Mouse (Mus musculus) bone marrow macrophage, adult 2 months (primary cell): ENCODE results near the gene Ubr4.

Source experiments
- CTCF ChIP-seq: IDR thresholded peaks from 2 replicates; pipeline ENCODE4 v1.5.1; 2012; ENCODE audit warnings: low read depth, mild to moderate bottlenecking, low read length, moderate library complexity
- POLR2A ChIP-seq: IDR thresholded peaks from 2 replicates; pipeline ENCODE4 v1.6.1; 2012; ENCODE audit warnings: mild to moderate bottlenecking, low read depth, low read length, borderline replicate concordance

DNA sequence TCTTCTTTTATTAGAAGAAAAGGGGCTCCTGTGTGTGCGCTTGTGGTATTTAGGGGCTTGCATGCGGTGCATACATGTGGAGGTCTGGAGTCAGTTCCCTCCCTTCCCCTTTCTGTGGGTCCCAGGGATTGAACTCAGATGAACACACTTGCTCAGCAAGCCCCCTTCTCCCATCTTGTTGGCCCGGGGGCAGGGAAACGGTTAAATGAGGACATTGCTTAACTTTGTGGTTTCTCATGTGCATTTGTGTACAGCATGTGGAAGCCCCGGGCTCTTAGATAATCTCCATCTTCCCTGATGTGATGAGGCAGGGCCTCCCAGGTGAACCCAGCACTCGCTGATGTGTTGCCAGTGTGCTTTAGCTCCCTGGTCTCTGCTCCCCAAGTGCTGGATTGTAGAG is 101.9 kb downstream of the Ubr4 start:
- TF ChIP-seq CTCF: no peak
- TF ChIP-seq POLR2A: no peak
